Mouse (Mus musculus) cerebellum, postnatal 4 days (tissue): ENCODE measurements at regions not wholly inside any gene's neighbourhood (a gene's known extent, or its start where the extent isn't known, plus 50 kb on each side); places are given as distances from the start of the nearest gene placed in this dataset.

ENCODE experiments used
- DNase-seq, 2 experiments: peaks; one replicate each; pipeline ENCODE4 v3.0.0; 2022; ENCODE audit warnings: low spot score in 2 of 2, mixed read lengths in 1 of 2

- no peak for DNase-seq
Measured at GRCm38 (mm10) chr6:51162208-51163082, 270.0 kb upstream of the Nfe2l3 start.

GRCm38 (mm10) chr6:51163266-51163665, 269.2 kb upstream of the Nfe2l3 start:
- no peak for DNase-seq

GRCm38 (mm10) chr6:51163882-51164281, 268.6 kb upstream of the Nfe2l3 start:
- no peak for DNase-seq

GRCm38 (mm10) chr6:51167028-51167427, 265.4 kb upstream of the Nfe2l3 start:
- DNase-seq: no peak

GRCm38 (mm10) chr6:51168048-51168447, 264.4 kb upstream of the Nfe2l3 start:
- peak; percentile 82 to 91 for DNase-seq

GRCm38 (mm10) chr6:51168775-51169695, 263.4 kb upstream of the Nfe2l3 start:
- peak in 1 of 2 experiments; percentile 36 for DNase-seq

GRCm38 (mm10) chr6:51169971-51170411, 262.5 kb upstream of the Nfe2l3 start:
- DNase-seq: no peak

- DNase-seq: peak in 1 of 2 experiments; percentile 74
Measured at GRCm38 (mm10) chr6:51170414-51170813, 262.1 kb upstream of the Nfe2l3 start.

- peak in 1 of 2 experiments; percentile 47 for DNase-seq
Measured at GRCm38 (mm10) chr6:51170871-51171270, 261.6 kb upstream of the Nfe2l3 start.

GRCm38 (mm10) chr6:51171761-51172160, 260.7 kb upstream of the Nfe2l3 start:
- DNase-seq: peak in 1 of 2 experiments; percentile 49

GRCm38 (mm10) chr6:51172331-51172791, 260.1 kb upstream of the Nfe2l3 start:
- no peak for DNase-seq

- peak in 1 of 2 experiments; percentile 65 for DNase-seq
Measured at GRCm38 (mm10) chr6:51172856-51173619, 259.4 kb upstream of the Nfe2l3 start.

GRCm38 (mm10) chr6:51173620-51174442, 258.6 kb upstream of the Nfe2l3 start:
- DNase-seq: no peak

GRCm38 (mm10) chr6:51174443-51175021, 257.9 kb upstream of the Nfe2l3 start:
- DNase-seq: no peak

GRCm38 (mm10) chr6:51175616-51176590, 256.6 kb upstream of the Nfe2l3 start:
- DNase-seq: no peak

GRCm38 (mm10) chr6:51176791-51177433, 255.6 kb upstream of the Nfe2l3 start:
- no peak for DNase-seq

- no peak for DNase-seq
Measured at GRCm38 (mm10) chr6:51177701-51178060, 254.8 kb upstream of the Nfe2l3 start.

- peak; percentile 38 to 79 for DNase-seq
Measured at GRCm38 (mm10) chr6:51178061-51178791, 254.2 kb upstream of the Nfe2l3 start.
